Comparison of ENCODE assay signal across 14 mouse cellular contexts in genomic region chr14:21047840-21048239, GRCm38 (mm10).
"Had no signal": no experiment of that assay in that cellular context is flagged by ENCODE, and none has a peak within 500 bp of the region (broad histone marks: within the 10 kb centered on the region; RNA-seq: fewer than 3 reads in every experiment).

No protein-coding gene starts in this region.

- DNase-seq: kidney, adult 2 months; kidney, postnatal 14 days; lung, embryonic 14.5 days; right cerebral cortex, adult 18-20 months; right cerebral cortex, postnatal 25 days; thymus, postnatal 36 days had no signal

- H3K4me2 ChIP-seq: kidney, embryonic 15.5 days; limb, embryonic 15.5 days; lung, embryonic 14.5 days; midbrain, embryonic 12.5 days; neural tube, embryonic 15.5 days had no signal

- H3K27me3 ChIP-seq: kidney, embryonic 15.5 days; limb, embryonic 15.5 days; megakaryocyte, embryonic 14.5 days; midbrain, embryonic 12.5 days; neural tube, embryonic 15.5 days had no signal

- H3K9ac ChIP-seq: kidney, embryonic 15.5 days; limb, embryonic 15.5 days; lung, embryonic 14.5 days; midbrain, embryonic 12.5 days; neural tube, embryonic 15.5 days had no signal

- ATAC-seq: intestine, embryonic 16.5 days; midbrain, embryonic 16.5 days had no signal

- H3K4me3 ChIP-seq: kidney, embryonic 15.5 days; left cerebral cortex, adult 2 months; limb, embryonic 15.5 days; megakaryocyte, embryonic 14.5 days; midbrain, embryonic 12.5 days; neural tube, embryonic 15.5 days had no signal

- H3K9me3 ChIP-seq: kidney, embryonic 15.5 days; limb, embryonic 15.5 days; megakaryocyte, embryonic 14.5 days; midbrain, embryonic 12.5 days; neural tube, embryonic 15.5 days had no signal

- H3K27ac ChIP-seq: kidney, embryonic 15.5 days; left cerebral cortex, adult 2 months; limb, embryonic 15.5 days; midbrain, embryonic 12.5 days; neural tube, embryonic 15.5 days had no signal
